Mouse (Mus musculus) lung, adult 2 months (tissue): ENCODE measurements around the gene Lrba.

Experiments
- CTCF ChIP-seq: fragments of 200-500 bp; IDR thresholded peaks from 2 replicates; pipeline ENCODE4 v1.5.1; 2011; ENCODE audit warnings: mild to moderate bottlenecking, low read length, control low read depth; ENCODE audit not compliant: insufficient read depth
- POLR2A ChIP-seq: fragments of 200-500 bp; IDR thresholded peaks from 2 replicates; pipeline ENCODE4 v1.6.1; 2011; ENCODE audit warnings: low read depth, mild to moderate bottlenecking, control low read depth, low read length, borderline replicate concordance; ENCODE audit errors: extremely low read depth

GRCm38 (mm10) chr3:86750652-86751051 lies 526.2 kb downstream of the Lrba start:
- TF ChIP-seq CTCF = no peak
- no peak for TF ChIP-seq POLR2A
